Mouse (Mus musculus) spleen, adult 2 months (tissue): ENCODE measurements around the gene G3bp1.

Experiments
- CTCF ChIP-seq: fragments of 200-500 bp; IDR thresholded peaks from 2 replicates; pipeline ENCODE4 v1.5.1; 2011; ENCODE audit warnings: mild to moderate bottlenecking, inconsistent platforms; ENCODE audit not compliant: insufficient read depth, insufficient read length, insufficient replicate concordance; ENCODE audit errors: extremely low read depth
- POLR2A ChIP-seq: fragments of 200-500 bp; IDR thresholded peaks from 2 replicates; pipeline ENCODE4 v1.6.1; 2011; ENCODE audit warnings: low read depth, low read length, inconsistent platforms

GRCm38 (mm10) chr11:55423756-55424155, 45.7 kb upstream of the G3bp1 start:
- no peak for TF ChIP-seq CTCF
- TF ChIP-seq POLR2A = no peak
